Mouse (Mus musculus): ENCODE data around the gene Mad2l1bp.

Gene Mad2l1bp

GRCm38 (mm10) chr17:46154336-46154735 is 983 bp upstream of the Mad2l1bp start:
- in situ Hi-C loops (cut with MboI) = no loop called here

- in situ Hi-C loops (cut with MboI) = no loop called here
Observed at GRCm38 (mm10) chr17:46143578-46144423, 9.6 kb downstream of the Mad2l1bp start, which contains the start of gene Rsph9. Gene Rsph9, minus strand, starts transcription at chr17:46144216.

- in situ Hi-C loops (cut with MboI) = no loop called here
Observed at GRCm38 (mm10) chr17:46139872-46140271, 13.5 kb downstream of the Mad2l1bp start.

GRCm38 (mm10) chr17:46138563-46139236 is 14.7 kb downstream of the Mad2l1bp start:
- in situ Hi-C loops (cut with MboI) = no loop called here

GRCm38 (mm10) chr17:46132862-46133261 is 20.5 kb downstream of the Mad2l1bp start:
- in situ Hi-C loops (cut with MboI) = no loop called here

GRCm38 (mm10) chr17:46132058-46132718 is 21.2 kb downstream of the Mad2l1bp start:
- in situ Hi-C loops (cut with MboI) = no loop called here

GRCm38 (mm10) chr17:46129741-46130498 is 23.4 kb downstream of the Mad2l1bp start:
- in situ Hi-C loops (cut with MboI) = no loop called here

GRCm38 (mm10) chr17:46127814-46128493 is 25.4 kb downstream of the Mad2l1bp start:
- in situ Hi-C loops (cut with MboI) = no loop called here

- in situ Hi-C loops (cut with MboI) = no loop called here
Observed at GRCm38 (mm10) chr17:46126608-46127007, 26.7 kb downstream of the Mad2l1bp start.

GRCm38 (mm10) chr17:46123953-46124700 is 29.2 kb downstream of the Mad2l1bp start:
- in situ Hi-C loops (cut with MboI) = no loop called here

- in situ Hi-C loops (cut with MboI) = no loop called here
Observed at GRCm38 (mm10) chr17:46123285-46123684, 30.1 kb downstream of the Mad2l1bp start.

- in situ Hi-C loops (cut with MboI) = no loop called here
Observed at GRCm38 (mm10) chr17:46122791-46123190, 30.6 kb downstream of the Mad2l1bp start.

- in situ Hi-C loops (cut with MboI) = no loop called here
Observed at GRCm38 (mm10) chr17:46119641-46120040, 33.7 kb downstream of the Mad2l1bp start.

GRCm38 (mm10) chr17:46118423-46118850 is 34.9 kb downstream of the Mad2l1bp start:
- in situ Hi-C loops (cut with MboI) = no loop called here

- in situ Hi-C loops (cut with MboI) = no loop called here
Observed at GRCm38 (mm10) chr17:46117623-46118422, 35.5 kb downstream of the Mad2l1bp start.

- in situ Hi-C loops (cut with MboI) = no loop called here
Observed at GRCm38 (mm10) chr17:46116881-46117280, 36.5 kb downstream of the Mad2l1bp start.

- in situ Hi-C loops (cut with MboI) = no loop called here
Observed at GRCm38 (mm10) chr17:46116138-46116537, 37.2 kb downstream of the Mad2l1bp start.

GRCm38 (mm10) chr17:46115489-46115888 is 37.9 kb downstream of the Mad2l1bp start:
- in situ Hi-C loops (cut with MboI) = no loop called here

All from mature B cell (primary cell).